In genomic region chr15:77928673-77929331, GRCm38 (mm10) we compare ENCODE assay signal across 8 mouse cellular contexts. TPM values are rescaled to one million over a fixed set of nuclear protein-coding genes. Genes with fewer than 3 reads are reported as not detected.
DNase-seq lines count a peak whose midpoint lies in the region; ATAC-seq and TF ChIP-seq lines count a peak whose summit lies in the region.

Gene Txn2, minus strand, starts transcription at chr15:77929006.

- peak; percentile 88; the same call in 1 of the 2 replicates for TF ChIP-seq POLR2A in bone marrow, adult 2 months (IDR thresholded peaks at IDR 0.05; ENCODE audit: borderline replicate concordance, control insufficient read depth, low read depth, low read length)
- 0 out of 2 replicates have a peak, but pooled peaks have one; percentile 71 for TF ChIP-seq POLR2A in limb, embryonic 14.5 days (IDR thresholded peaks at IDR 0.05; ENCODE audit: borderline replicate concordance, extremely low read depth, insufficient read depth, insufficient read length)

- DNase-seq in 416B (ENCODE audit: low read depth) = peak; percentile 100
- DNase-seq in heart, adult 8-10 months (ENCODE audit: low spot score) = peak; percentile 99
- peak; percentile 99 for DNase-seq in kidney, adult 9 months
- DNase-seq in limb, embryonic 14.5 days (ENCODE audit: low spot score) = peak; percentile 98
- peak; percentile 99 for DNase-seq in midbrain, postnatal 0 days (ENCODE audit: low spot score)
- peak; percentile 85 to 88 for DNase-seq in spleen, postnatal 14 days (ENCODE audit: low spot score in 2 of 2)

- no peak for TF ChIP-seq CTCF in bone marrow, adult 2 months (IDR thresholded peaks at IDR 0.05; ENCODE audit: control insufficient read depth, insufficient read depth, low read length)
- TF ChIP-seq CTCF in midbrain, postnatal 0 days (IDR thresholded peaks at IDR 0.05) = peak; percentile 53

- under 1% methylated on average over 34 of the region's 34 CpGs for WGBS in bone marrow, adult 2 months
- under 1% methylated on average over 34 of the region's 34 CpGs for WGBS in embryonic facial prominence, embryonic 15.5 days
- 0% methylated on average over 32 of the region's 34 CpGs for WGBS in limb, embryonic 14.5 days
- WGBS in midbrain, postnatal 0 days = under 1% methylated on average over 34 of the region's 34 CpGs

- H3K27me3 ChIP-seq in embryonic facial prominence, embryonic 15.5 days = no peaks in the 10 kb centered on the region
- H3K27me3 ChIP-seq in limb, embryonic 14.5 days (ENCODE audit: control insufficient read depth, insufficient read depth, low read length) = no peaks in the 10 kb centered on the region
- no peaks in the 10 kb centered on the region for H3K27me3 ChIP-seq in midbrain, postnatal 0 days (ENCODE audit: insufficient read depth, low read length)

- peak within 1 kb of the TSS; percentile 68 for H3K9ac ChIP-seq in embryonic facial prominence, embryonic 15.5 days
- peak within 1 kb of the TSS; percentile 73 for H3K9ac ChIP-seq in limb, embryonic 14.5 days (ENCODE audit: low read depth, low read length, severe bottlenecking)
- H3K9ac ChIP-seq in midbrain, postnatal 0 days (replicated peaks; ENCODE audit: low read length, poor library complexity, severe bottlenecking) = peak within 1 kb of the TSS; percentile 75

- peak; percentile 97 for ATAC-seq in embryonic facial prominence, embryonic 15.5 days (ENCODE audit: insufficient number of reproducible peaks, low FRiP score, low TSS enrichment, low read depth)
- peak; percentile 96 for ATAC-seq in limb, embryonic 14.5 days (ENCODE audit: low FRiP score, low read depth)
- ATAC-seq in midbrain, postnatal 0 days (ENCODE audit: low FRiP score) = peak; percentile 94

- H3K27ac ChIP-seq in bone marrow, adult 2 months (ENCODE audit: control insufficient read depth, insufficient read depth, low read depth, low read length, poor library complexity) = peak within 1 kb of the TSS; percentile 88
- H3K27ac ChIP-seq in embryonic facial prominence, embryonic 15.5 days (replicated peaks) = peak within 1 kb of the TSS; percentile 96
- peak within 1 kb of the TSS; percentile 84 for H3K27ac ChIP-seq in limb, embryonic 14.5 days (replicated peaks; ENCODE audit: low read depth, low read length)
- peak within 1 kb of the TSS; percentile 96 for H3K27ac ChIP-seq in midbrain, postnatal 0 days (ENCODE audit: low read depth, low read length)

- peaks cover 8% of the 10 kb centered on the region for H3K4me1 ChIP-seq in bone marrow, adult 2 months (ENCODE audit: control insufficient read depth, insufficient read depth, low read length)
- peaks cover 26% of the 10 kb centered on the region for H3K4me1 ChIP-seq in embryonic facial prominence, embryonic 15.5 days
- H3K4me1 ChIP-seq in limb, embryonic 14.5 days (ENCODE audit: control insufficient read depth, insufficient read depth, low read length) = peaks cover 16% of the 10 kb centered on the region
- peaks cover 14% of the 10 kb centered on the region for H3K4me1 ChIP-seq in midbrain, postnatal 0 days (ENCODE audit: insufficient read depth, low read length)

- H3K4me2 ChIP-seq in embryonic facial prominence, embryonic 15.5 days (replicated peaks) = peak within 1 kb of the TSS; percentile 76
- H3K4me2 ChIP-seq in limb, embryonic 14.5 days (replicated peaks; ENCODE audit: low read depth, low read length, severe bottlenecking) = peak within 1 kb of the TSS; percentile 66
- peak within 1 kb of the TSS; percentile 81 for H3K4me2 ChIP-seq in midbrain, postnatal 0 days (ENCODE audit: low read depth, low read length, poor library complexity, severe bottlenecking)

- H3K36me3 ChIP-seq in embryonic facial prominence, embryonic 15.5 days = peaks cover 31% of the 10 kb centered on the region
- peaks cover 31% of the 10 kb centered on the region for H3K36me3 ChIP-seq in limb, embryonic 14.5 days (ENCODE audit: control insufficient read depth, insufficient read depth, low read length)
- peaks cover 24% of the 10 kb centered on the region for H3K36me3 ChIP-seq in midbrain, postnatal 0 days (ENCODE audit: insufficient read depth, low read length)

- no peaks in the 10 kb centered on the region for H3K9me3 ChIP-seq in embryonic facial prominence, embryonic 15.5 days (replicated peaks)
- H3K9me3 ChIP-seq in limb, embryonic 14.5 days (ENCODE audit: control insufficient read depth, low read length) = no peaks in the 10 kb centered on the region
- H3K9me3 ChIP-seq in midbrain, postnatal 0 days (ENCODE audit: low read length) = no peaks in the 10 kb centered on the region

- peak within 1 kb of the TSS; percentile 84 for H3K4me3 ChIP-seq in bone marrow, adult 2 months (replicated peaks; ENCODE audit: control insufficient read depth, low read depth, low read length)
- H3K4me3 ChIP-seq in embryonic facial prominence, embryonic 15.5 days (replicated peaks) = peak within 1 kb of the TSS; percentile 94
- peak within 1 kb of the TSS; percentile 62 for H3K4me3 ChIP-seq in limb, embryonic 14.5 days (replicated peaks; ENCODE audit: low read length)
- peak within 1 kb of the TSS; percentile 53 for H3K4me3 ChIP-seq in midbrain, postnatal 0 days (ENCODE audit: low read depth, low read length)

RNA-seq across cellular contexts. Expression of gene Txn2, which starts in this region (rescaled TPM):
- 172 and 288 TPM in 2 replicates for polyA plus RNA-seq in bone marrow, adult 2 months (2011; ENCODE audit: insufficient read depth, insufficient read length, low replicate concordance, missing spikeins)
- polyA plus RNA-seq in embryonic facial prominence, embryonic 15.5 days (2015; fragmentation: Nextera tagmentation; extraction: Ambion mirVana) = 225 and 235 TPM in 2 replicates
- total RNA-seq in heart, adult 8-10 months (2022) = 100 to 1,000 TPM; 303 to 339 (median 309) TPM
- polyA plus RNA-seq in limb, embryonic 14.5 days (2012; rRNA removed) = 183 and 193 TPM in 2 replicates
- 266 and 270 TPM in 2 replicates for polyA plus RNA-seq in limb, embryonic 14.5 days (2014; fragmentation: Nextera tagmentation; extraction: Ambion mirVana)
- 39.6 and 39.9 TPM in 2 replicates for total RNA-seq in midbrain, postnatal 0 days (2014; rRNA removed)
- polyA plus RNA-seq in midbrain, postnatal 0 days (2015; fragmentation: Nextera tagmentation; extraction: Ambion mirVana) = 182 and 194 TPM in 2 replicates

Comparison
In these comparisons a context has a peak if more than half of its experiments do, and no peak if none do; other contexts are left out.
1. Peak in every context shown above with its lines: DNase-seq, ATAC-seq, H3K4me3 ChIP-seq and H3K27ac ChIP-seq.